Mouse (Mus musculus): ENCODE measurements around the gene Epha7. TPM values are rescaled to one million over a fixed set of nuclear protein-coding genes. Genes with fewer than 3 reads are reported as not detected.

Gene Epha7
- polyA plus RNA-seq, 1 experiment from 2014 or later, result 5.4 TPM

GRCm38 (mm10) chr4:28998462-28999286 lies 185.7 kb downstream of the Epha7 start:
- no peak overlapping the region for H3K4me2 ChIP-seq (replicated peaks; ENCODE audit: low read depth, low read length)
- no peak for DNase-seq (ENCODE audit: low spot score)
- no peak overlapping the region for H3K9ac ChIP-seq (replicated peaks; ENCODE audit: low read depth)
- TF ChIP-seq CTCF (IDR thresholded peaks at IDR 0.05) (no peak), EP300 (IDR thresholded peaks at IDR 0.05) (no peak)
- H3K9me3 ChIP-seq (ENCODE audit: low read length), result no peaks in the 10 kb centered on the region
- H3K27ac ChIP-seq (ENCODE audit: low read length), result no peak overlapping the region
- H3K27me3 ChIP-seq (replicated peaks; ENCODE audit: insufficient read depth, low read length), result no peaks in the 10 kb centered on the region
- H3K36me3 ChIP-seq (ENCODE audit: insufficient read depth, low read length), result no peaks in the 10 kb centered on the region
- 31% methylated on average over 3 of the region's 3 CpGs for WGBS
- ATAC-seq, result no peak
- H3K4me3 ChIP-seq (ENCODE audit: low read depth, low read length), result no peak overlapping the region
- no peaks in the 10 kb centered on the region for H3K4me1 ChIP-seq (ENCODE audit: insufficient read depth, low read depth, low read length)

- DNase-seq (ENCODE audit: low spot score), result no peak
- no peak overlapping the region for H3K4me3 ChIP-seq (ENCODE audit: low read depth, low read length)
- WGBS, result 42% methylated on average over 2 of the region's 2 CpGs
- no peak overlapping the region for H3K27ac ChIP-seq (ENCODE audit: low read length)
- no peaks in the 10 kb centered on the region for H3K4me1 ChIP-seq (ENCODE audit: insufficient read depth, low read depth, low read length)
- ATAC-seq, result no peak
- H3K4me2 ChIP-seq (replicated peaks; ENCODE audit: low read depth, low read length), result no peak overlapping the region
- H3K36me3 ChIP-seq (ENCODE audit: insufficient read depth, low read length), result no peaks in the 10 kb centered on the region
- no peak overlapping the region for H3K9ac ChIP-seq (replicated peaks; ENCODE audit: low read depth)
- no peaks in the 10 kb centered on the region for H3K27me3 ChIP-seq (replicated peaks; ENCODE audit: insufficient read depth, low read length)
- TF ChIP-seq CTCF (IDR thresholded peaks at IDR 0.05) (no peak), EP300 (IDR thresholded peaks at IDR 0.05) (no peak)
- H3K9me3 ChIP-seq (ENCODE audit: low read length), result no peaks in the 10 kb centered on the region
Measured at GRCm38 (mm10) chr4:28999287-28999595, 186.3 kb downstream of the Epha7 start.

GRCm38 (mm10) chr4:29010333-29010732 lies 197.4 kb downstream of the Epha7 start:
- H3K4me2 ChIP-seq (replicated peaks; ENCODE audit: low read depth, low read length), result no peak overlapping the region
- no peaks in the 10 kb centered on the region for H3K9me3 ChIP-seq (ENCODE audit: low read length)
- no peaks in the 10 kb centered on the region for H3K4me1 ChIP-seq (ENCODE audit: insufficient read depth, low read depth, low read length)
- ATAC-seq (no peak), DNase-seq (ENCODE audit: low spot score) (no peak)
- no peaks in the 10 kb centered on the region for H3K27me3 ChIP-seq (replicated peaks; ENCODE audit: insufficient read depth, low read length)
- H3K9ac ChIP-seq (replicated peaks; ENCODE audit: low read depth), result no peak overlapping the region
- no peak overlapping the region for H3K27ac ChIP-seq (ENCODE audit: low read length)
- no peaks in the 10 kb centered on the region for H3K36me3 ChIP-seq (ENCODE audit: insufficient read depth, low read length)
- no peak overlapping the region for H3K4me3 ChIP-seq (ENCODE audit: low read depth, low read length)
- 92% methylated on average over 3 of the region's 3 CpGs for WGBS
- TF ChIP-seq CTCF (IDR thresholded peaks at IDR 0.05) (no peak), EP300 (IDR thresholded peaks at IDR 0.05) (no peak)

Measured in lung, postnatal 0 days (tissue).